Mouse (Mus musculus): ENCODE data around the gene Ccdc8.
A peak's percentile ranks its signal among the peaks of the same experiment; 100 is the strongest.

Gene Ccdc8

DNA sequence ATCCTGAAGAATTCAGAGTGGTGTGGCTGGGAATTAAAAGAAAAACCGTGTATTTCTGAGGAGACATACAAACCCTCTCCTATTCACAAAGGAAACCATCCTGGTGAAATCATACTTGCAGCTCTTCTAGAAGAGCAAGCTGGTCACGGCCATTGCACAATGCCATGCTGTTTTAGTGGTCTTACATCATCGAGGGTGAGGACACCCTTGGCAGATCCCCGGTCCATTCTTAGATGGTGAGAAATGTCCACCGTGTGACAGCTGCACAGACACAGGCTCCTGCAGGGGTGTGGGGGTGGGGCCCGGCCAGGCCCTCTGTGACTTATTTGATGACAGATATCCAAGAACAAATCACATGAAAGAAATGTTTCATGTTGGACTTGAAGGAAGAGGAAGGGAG, 18.5 kb upstream of the Ccdc8 start:
- DNase-seq (ENCODE audit: low spot score in 2 of 2) = no peak

DNA sequence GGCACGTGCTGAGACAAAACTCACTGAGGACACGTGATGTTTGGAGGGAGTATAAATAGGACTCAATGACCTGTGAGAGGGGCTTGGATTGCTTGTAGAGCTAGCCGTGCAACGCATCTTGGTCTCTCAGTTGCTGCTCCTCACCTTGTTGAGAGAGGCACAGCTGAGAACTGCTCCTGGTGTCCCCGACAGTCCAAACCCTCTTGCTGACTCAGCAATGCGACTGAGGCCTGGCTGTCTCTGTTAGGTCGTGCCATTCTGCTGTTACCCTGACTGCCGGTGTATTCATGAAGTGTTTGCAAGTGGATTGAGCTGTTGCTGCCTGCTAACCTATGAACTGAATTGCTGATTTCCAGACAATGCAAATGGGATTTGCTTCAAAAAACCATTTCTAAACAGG, 16.2 kb upstream of the Ccdc8 start:
- no peak for DNase-seq (ENCODE audit: low spot score in 2 of 2)

DNA sequence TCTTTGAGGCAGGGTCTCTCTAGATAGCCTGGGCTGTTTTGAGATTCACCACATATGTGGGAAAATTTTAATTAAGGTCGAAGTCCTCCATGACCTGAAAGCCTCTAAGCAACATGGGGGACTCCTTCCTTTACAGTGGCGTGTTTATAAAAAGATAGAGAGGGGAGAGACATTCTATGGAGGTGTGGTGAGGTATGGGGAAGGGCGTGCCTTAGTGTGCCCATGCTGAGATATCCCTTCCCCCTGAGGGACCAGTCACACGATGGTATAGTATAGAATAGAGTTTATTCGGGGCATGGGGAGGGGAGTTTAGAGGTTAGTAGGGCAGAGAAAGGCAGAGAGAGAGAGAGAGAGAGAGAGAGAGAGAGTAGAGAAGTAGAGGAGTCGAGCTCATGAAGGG, 14.3 kb upstream of the Ccdc8 start:
- no peak for DNase-seq (ENCODE audit: low spot score in 2 of 2)

DNA sequence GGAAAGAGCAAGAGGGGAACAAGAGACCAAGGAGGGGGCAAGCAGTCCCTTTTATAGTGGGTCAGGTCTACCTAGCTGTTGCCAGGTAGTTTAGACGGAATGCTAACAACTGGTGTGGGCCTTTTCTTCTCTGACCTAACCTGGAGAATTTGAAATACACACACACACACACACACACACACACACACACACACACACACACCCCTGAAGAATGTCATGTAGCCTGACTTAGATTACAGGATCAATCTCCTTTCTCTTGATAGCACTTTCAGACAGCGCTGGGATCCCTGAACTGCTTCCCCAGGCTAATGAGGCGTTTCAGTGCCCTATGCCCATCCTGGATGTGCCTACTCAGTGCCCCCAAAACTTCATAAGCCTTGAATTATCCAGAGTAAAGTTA, 13.9 kb upstream of the Ccdc8 start:
- DNase-seq (ENCODE audit: low spot score in 2 of 2) = no peak

DNA sequence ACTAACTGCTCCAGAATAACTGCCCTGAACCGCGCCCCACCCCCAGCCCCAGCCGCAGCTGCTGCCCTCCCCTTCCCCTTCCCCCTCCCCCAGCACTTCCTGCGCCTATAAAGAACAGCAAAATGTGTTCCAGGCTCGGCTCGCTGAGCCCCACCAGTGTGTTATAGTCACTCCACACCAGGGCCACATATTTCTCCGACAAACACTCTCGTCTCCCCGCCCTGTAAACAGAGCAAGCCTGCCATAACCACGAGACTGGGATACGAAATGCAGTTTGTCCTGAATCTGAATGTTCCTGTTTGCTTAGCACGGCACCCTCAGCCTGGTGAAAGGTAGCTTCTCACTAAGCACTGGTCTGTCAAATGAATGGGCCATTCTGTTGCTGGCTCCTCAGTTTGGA, 12.2 kb upstream of the Ccdc8 start:
- DNase-seq (ENCODE audit: low spot score in 2 of 2) = peak in 1 of 2 experiments; percentile 10

DNA sequence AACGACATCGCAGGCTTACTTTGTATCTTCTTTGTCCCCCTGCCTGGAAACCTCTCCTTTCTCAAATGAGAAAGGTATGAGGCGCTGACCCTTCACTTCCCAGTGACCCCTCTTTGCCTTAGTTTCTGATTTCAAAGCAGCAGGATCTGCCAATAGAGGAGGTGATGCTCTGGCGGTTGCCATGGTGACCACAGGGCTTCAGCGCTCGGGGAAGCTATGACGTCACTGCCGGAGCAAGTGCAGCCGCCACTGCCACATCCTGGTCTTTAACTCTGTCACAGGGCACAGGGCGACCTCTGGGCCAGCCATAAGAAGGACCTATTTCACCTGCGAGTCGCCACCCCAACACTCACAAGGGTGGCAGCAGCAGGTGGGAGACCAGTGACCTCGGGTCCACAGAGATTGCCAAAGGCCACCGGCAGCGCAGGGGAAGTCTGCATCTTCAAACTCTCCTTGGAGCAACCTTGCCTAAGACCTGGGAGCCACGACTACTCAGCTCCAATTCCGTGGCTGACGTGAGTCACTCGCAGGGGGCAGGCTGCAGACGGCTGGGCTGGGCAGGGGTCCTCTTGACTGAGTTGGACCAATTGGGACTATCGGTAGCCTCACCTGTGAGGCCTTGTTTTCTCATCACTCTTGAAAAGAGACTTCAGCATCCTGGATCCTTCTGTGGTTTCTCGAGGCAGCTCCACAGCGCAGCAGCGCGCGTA, 9.5 kb upstream of the Ccdc8 start, which contains the start of gene Gm42372:
Gm42372 (plus strand) TSS at position 228 of the 710 bp plus-strand sequence.
- DNase-seq (ENCODE audit: low spot score in 2 of 2) = peak; percentile 80 to 82

DNA sequence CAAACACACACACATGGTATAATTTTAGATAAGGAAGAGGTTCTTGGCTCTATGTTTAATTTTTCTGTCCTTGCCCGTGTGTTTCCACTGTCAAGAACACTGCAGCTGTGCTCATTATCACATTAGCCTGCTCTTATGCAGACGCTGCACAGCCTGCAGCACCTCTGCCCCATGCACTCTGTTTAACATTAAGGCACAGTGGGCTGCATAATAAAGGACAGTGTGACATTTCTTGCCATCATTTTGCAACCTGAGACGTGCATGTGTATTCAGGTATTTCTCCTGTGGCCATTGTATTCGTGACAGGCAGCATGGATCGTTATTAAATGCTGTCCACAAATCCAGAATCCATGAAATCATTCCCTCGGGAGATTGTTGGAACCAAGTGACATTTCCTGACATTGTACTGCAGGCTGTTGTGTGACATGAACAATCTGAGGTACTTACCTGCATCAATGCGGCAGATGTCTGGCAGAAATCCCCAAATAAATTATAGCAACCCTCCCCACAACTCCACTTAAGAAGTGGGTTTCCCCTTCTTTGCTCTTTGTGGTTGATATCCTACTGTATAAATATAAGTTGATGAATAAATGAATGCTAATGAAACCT, 4.9 kb upstream of the Ccdc8 start:
- DNase-seq (ENCODE audit: low spot score in 2 of 2) = no peak

DNA sequence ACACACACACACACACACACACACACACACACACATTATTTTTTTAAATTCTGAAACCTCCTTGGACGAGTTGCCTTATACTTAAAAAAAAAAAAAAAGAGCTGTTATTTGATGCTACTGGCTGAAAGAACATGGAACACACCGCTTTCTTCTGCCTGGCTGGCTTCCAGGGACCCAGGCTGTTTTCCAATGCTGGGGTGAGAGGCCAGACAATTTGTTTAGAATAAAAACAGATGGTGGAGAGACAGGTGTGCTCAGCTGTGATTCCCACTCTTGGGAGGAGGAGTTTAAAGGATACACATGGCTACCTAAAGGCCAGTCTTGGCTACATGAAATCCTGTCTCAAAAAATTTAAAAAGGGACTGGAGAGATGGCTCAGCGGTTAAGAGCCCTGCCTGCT, 4.1 kb upstream of the Ccdc8 start:
- DNase-seq (ENCODE audit: low spot score in 2 of 2) = no peak

DNA sequence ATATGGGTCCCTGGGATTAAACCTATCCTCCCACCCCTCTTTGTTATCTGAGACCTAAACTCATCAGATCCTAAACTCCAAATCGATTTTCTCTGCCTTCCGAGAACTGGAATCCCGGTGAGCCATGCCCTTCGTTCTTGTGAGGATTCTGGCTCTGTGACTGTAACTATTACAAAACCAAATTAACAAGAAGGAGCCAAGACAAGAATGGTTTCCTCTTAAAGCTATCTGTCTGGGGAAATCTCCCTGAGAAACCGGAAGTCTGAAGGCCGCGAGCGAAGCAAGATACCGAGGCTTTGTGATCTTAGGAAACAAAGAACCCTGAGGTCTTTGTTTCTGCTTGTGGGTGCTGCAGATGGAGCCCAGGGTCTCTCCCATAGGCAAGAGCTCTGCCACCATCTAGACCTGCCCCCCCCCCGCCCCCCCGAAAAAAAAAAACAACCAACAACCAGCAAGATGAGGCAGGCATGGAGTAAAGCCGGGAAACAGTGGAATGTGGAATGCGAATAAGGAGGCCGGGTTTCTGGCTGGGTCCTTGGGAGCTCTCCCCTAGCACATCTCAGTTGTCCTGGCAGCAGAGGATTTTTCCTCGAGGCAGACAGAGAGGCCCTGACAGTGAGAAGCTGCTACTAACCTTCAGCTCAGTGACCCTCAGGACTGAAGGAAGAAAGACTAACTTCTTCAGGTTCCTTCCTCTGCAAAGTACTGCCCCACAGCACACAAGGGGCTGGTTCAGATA, 2.3 kb upstream of the Ccdc8 start:
- DNase-seq (ENCODE audit: low spot score in 2 of 2) = no peak

DNA sequence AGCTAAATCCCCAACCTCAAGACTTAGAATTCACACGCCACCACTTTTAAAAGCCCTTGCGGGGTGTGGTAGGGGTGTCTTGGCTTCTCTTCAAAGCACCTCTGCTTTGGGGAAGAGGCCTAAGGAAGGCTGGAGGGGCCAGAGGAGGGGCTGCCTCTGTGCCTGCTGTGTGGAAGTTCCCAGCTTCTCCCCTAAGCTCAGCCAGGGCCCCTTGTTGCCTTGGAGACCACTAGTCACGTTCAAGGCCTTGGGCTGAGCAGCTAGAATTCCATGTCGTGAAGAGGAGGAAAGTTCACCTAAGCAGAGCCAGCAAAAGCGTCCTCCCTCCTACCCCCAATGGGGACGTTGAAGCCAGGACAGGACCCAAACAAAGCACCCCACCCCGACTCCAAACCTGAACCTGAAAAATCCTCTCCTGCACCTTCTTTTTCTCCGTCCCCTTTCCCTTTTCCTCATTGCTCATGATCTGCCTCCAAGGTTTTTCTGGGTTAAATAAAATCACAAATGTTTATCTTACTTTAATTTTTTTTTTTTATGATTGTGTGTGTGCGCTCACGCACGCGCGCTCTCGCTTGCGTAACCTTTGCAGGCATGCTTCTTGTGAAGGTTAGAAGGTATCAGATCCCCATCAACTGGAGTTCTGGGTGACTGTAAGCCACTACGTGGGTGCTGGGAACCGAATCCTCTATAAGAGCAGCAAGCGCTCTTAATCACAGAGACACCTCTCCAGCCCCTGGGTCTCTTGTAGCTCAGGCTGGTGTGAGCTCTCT, 642 bp upstream of the Ccdc8 start:
- no peak for DNase-seq (ENCODE audit: low spot score in 2 of 2)

DNA sequence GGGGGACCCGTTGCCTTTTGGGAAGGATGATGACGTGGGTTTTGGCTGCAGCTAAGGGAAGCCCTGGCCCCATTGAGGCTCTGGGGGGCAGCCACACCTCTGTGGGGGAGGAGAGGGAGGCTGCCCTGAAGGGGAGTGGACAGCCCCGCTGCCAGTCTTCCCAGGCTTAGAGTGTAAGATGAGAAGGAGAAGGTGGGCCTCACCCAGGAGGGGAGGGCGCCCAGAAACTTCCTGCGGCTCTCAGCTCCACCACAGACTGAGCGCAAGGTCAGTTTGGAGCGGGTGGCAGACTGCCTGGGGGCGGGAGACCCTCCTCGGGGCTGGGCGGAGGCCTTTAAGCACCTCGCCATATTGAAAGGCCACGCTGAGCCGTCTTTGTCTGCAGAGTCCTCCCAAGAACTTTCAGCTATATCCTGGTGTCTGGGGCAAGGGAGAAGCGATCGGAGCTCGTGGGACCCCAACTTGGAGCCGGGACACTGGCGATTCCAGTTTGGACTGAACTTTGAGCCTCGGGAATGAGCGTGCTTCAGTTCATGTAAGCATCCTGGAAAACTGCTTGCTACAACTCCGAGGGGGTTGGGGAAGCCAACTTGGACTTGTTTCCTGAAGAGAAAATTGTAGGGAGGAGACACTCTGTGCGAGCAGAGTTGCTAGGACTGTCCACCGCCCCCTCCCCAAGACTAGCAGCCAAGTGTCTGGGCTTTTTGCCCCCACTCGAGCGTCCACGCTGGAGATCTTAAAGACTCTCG, 1.3 kb downstream of the Ccdc8 start:
- DNase-seq (ENCODE audit: low spot score in 2 of 2) = no peak

DNA sequence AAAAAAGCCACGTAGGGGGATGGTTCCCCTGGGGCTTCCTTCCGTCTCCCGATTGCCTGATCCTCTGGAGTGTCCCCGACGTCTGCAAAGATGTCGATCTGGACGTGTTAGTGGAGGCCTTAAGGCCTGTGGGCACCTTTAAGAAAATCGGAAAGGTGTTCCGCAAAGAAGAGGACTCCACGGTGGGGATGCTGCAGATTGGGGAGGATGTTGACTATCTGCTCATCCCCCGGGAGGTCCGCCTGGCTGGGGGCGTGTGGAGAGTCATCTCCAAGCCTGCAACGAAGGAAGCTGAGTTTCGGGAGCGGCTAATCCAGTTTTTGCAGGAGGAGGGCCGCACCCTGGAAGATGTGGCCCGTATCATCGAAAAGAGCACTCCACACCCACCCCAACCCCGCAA, 1.9 kb downstream of the Ccdc8 start:
- no peak for DNase-seq (ENCODE audit: low spot score in 2 of 2)

DNA sequence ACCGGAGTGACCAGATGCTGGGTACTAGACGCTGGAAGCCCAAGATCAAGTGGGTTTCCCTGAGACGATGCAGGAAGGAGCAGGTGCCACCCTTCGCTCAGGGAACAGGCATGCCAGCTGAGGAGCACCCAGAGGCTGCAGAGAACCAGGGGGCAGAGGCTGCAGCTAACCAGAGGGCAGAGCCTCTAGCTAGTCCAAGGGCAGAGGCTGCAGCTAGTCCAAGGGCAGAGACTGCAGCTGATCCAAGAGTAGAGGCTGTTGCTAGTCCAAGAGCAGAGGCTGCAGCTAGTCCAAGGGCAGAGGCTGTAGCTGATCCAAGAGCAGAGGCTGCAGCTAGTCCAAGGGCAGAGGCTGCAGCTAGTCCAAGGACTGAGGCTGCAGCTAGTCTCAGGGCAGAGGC, 2.8 kb downstream of the Ccdc8 start:
- DNase-seq (ENCODE audit: low spot score in 2 of 2) = no peak

DNA sequence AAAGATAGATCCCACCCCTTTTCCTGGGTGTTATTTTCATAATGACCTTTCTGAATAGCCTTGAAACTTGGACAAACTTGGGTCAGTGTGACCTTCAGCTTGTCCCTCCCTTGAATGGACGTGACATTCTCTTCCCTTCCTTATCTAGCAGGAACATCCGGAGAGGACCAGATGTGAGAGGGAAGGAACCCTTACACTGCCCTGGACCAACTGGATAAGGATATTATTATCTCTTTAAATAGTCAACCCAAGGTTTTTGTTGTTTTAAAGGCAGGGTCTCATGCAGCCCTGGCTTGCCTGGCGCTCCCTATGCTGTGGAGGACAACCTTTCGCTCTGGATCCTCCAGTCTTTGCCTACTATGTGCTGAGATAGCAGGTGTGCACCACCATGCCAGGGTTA, 6.7 kb downstream of the Ccdc8 start:
- no peak for DNase-seq (ENCODE audit: low spot score in 2 of 2)

DNA sequence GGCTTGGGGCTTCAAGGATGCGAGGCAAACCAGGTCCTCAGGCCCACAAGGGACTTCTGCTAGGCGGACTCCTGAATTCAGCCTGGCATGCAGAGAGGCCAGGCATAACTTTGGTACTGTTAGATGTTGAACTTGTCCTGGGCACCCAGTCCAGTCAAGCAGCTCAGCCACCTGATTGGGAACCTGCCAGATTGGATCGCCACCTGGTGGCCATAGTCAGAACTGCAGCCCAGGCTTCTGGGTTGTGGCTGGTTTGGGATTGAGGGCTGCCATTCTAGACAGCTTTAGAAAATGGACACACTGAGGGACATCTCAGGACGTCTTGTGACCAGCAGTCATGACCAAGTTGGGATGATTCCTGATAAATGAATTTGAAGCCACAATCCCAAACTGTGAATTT, 7.1 kb downstream of the Ccdc8 start:
- DNase-seq (ENCODE audit: low spot score in 2 of 2) = peak; percentile 72 to 80

DNA sequence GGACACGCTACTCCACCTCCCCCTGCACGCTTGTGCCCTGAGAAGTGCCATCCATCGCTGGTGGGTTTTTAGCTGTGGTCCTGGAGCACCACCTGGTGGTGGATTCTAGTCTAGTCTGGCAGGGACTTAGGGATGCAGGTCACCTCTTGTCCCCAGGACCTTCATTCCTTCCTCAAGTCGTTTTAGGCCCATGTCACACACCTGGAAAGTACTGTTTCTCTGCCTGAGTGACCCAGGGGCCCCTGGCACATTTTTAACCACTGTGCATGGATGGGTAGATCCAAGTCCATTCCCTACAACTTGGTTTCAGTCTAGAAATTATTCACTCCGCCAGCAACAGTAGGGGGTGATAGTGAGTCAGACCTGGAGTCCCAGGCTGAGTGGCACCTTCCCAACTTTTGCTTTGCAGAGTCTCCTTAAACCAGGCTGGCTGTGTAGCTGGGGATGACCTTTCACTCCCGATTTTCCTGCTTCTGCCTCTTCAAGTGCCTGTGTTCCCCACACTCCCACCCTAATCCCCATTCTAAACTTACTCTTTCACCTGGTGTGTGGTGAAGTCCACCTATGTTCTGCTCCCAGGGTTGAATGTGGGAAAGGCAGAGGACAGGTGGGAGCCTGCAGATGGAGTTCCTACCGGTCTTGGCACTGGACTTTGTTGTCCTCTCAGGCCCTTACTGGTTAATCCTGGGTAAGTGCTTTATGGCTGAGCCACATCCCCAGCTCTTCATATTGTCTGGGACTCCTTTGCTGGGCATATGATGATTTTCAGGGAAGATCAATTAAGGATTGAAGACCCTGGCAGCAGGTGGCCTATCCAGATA, 10.1 kb downstream of the Ccdc8 start:
- peak; percentile 50 to 76 for DNase-seq (ENCODE audit: low spot score in 2 of 2)

DNA sequence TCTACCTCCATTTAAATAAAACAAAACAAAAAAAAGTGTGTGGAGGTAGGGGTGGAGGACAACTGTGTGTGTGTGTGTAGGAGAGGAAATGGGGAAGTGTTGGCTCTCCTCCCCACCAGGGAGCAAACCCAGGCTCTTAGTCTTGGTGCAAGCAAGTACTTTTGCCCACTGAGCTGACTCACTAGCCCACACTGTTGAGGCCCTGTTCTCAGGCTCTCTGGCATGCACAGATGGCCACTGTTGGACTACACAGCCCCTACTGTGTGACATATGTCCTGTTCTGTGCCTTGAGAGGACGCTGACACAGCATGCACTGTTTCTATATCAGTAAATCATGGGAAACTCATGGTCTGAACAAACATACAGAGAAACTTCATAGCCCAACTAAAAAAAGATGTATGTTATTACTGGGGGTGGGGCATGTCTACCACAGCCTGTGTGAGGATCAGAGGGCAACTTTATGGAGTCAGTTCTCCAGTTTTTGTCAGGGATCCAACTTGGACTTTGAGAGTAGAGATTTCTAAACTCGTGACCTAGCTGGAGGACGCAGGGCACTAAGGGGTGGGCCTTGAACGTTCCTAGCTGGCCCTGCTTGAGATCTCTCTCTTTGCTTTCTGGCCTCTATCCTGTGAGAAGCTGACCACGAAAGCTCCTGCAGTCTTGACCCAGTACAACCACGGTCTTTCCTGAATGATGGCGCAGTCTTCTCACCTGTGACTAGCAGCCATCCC, 10.9 kb downstream of the Ccdc8 start:
- DNase-seq (ENCODE audit: low spot score in 2 of 2) = no peak

DNA sequence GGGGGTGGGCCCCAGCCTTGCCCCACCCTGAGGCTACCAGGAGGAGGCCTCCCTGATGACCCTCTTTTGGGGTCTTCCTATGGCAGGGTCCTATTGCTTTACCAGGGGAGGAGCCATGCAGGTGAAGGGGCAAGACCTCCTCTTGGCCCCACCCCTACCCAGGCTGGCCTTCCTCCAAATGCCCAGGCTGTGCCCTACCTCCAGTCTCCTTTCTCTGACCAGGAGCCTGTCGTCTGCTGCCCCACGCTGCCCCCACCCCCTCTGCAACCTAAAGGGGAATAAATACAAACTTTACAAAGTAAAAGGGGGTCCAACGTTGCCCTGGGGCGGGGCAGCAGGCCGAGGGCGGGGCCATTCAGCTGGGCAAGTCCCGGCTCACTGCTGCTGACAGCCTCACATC, 12.2 kb downstream of the Ccdc8 start:
- DNase-seq (ENCODE audit: low spot score in 2 of 2) = no peak

DNA sequence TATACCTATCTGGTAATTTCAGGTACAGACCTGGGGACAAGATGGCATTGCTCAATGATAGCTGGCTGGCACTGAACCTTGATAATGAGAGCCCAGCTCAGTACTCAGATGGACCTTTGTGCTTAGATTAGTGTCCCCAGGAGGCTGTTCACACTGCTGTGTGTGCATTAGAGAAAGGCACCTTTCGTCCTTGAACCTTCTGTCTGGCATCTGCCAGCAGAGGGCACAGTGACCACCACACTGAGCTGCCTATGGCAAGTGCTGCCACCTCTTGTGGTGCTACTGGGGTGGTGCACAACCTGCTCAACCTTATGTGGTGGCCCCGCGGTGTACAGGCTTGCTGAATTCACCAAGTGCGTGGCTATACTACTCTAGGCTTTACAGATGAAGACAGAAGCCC, 14.8 kb downstream of the Ccdc8 start:
- DNase-seq (ENCODE audit: low spot score in 2 of 2) = no peak

All from natural killer cell, adult 2 months (primary cell).